ENCODE assay signal across 8 mouse cellular contexts in the genomic region with DNA sequence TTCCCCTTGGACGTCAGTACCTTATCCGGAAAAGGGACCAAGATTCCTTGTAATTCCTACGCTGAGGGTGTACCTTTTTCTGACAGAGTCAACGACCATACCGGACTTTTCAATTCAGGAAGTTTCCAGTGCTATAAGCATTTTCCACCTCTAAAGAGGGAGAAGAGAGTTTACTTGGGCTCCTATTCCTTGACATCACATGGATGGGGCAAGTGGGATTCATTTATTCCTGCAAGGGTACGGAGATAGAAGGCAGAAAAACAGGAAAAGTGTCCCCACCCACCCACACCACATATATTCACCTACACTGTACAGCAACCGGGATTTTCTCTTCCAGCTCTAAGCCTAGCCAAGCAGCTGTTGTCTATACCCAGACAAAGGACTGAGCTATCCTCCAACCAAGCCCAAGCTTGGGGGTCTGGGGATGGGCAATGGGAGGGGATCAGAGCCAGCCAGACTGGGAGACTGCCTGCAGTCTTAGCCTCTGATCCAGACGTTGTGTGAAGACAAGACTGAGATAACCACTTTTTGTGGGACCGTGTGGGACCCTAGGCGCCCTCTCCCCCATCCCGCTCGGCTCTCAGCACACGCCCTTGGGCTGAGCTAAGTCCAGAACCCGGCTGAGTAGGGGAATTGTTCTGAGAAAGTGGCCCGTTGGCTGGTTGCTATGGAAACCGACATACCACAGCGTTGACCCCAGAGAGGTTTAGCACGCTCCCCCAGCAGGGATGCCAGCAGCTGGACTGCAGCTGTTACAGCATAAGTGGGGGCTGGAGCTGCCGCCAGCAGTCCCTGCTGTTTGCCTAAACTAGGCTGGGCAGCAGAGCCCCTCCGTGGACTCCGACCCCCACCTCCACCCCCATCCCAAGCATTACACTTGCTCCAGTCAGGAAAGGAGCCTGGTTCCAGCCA.
DNase-seq lines count a peak whose midpoint lies in the region; ATAC-seq and TF ChIP-seq lines count a peak whose summit lies in the region.
"Had no signal": no experiment of that assay in that cellular context is flagged by ENCODE, and none has a peak within 500 bp of the region (broad histone marks: within the 10 kb centered on the region; RNA-seq: fewer than 3 reads in every experiment).

No protein-coding gene starts in this region.

- WGBS in forebrain, postnatal 0 days, result 18% methylated on average over 21 of the region's 21 CpGs
- 19% methylated on average over 21 of the region's 21 CpGs for WGBS in hindbrain, embryonic 13.5 days
- WGBS in limb, embryonic 15.5 days, result 13% methylated on average over 21 of the region's 21 CpGs
- 15% methylated on average over 21 of the region's 21 CpGs for WGBS in neural tube, embryonic 14.5 days

- no peak for DNase-seq in CH12.LX (ENCODE audit: extremely low read depth)
- peak; percentile 42 for DNase-seq in WW6 (ENCODE audit: low read depth, low spot score)
- peak; percentile 66 for DNase-seq in forebrain, postnatal 0 days

- TF ChIP-seq POLR2A in CH12.LX (IDR thresholded peaks at IDR 0.05; ENCODE audit: low read depth, low read length), result no peak

- H3K79me2 ChIP-seq in CH12.LX (replicated peaks; ENCODE audit: control insufficient read depth, extremely low read depth, insufficient read depth, poor library complexity, severe bottlenecking), result no peaks in the 10 kb centered on the region

- no peaks in the 10 kb centered on the region for H3K9me3 ChIP-seq in CH12.LX (replicated peaks; ENCODE audit: low read length)
- no peaks in the 10 kb centered on the region for H3K9me3 ChIP-seq in forebrain, postnatal 0 days (ENCODE audit: low read length)
- H3K9me3 ChIP-seq in hindbrain, embryonic 13.5 days, result no peaks in the 10 kb centered on the region
- H3K9me3 ChIP-seq in limb, embryonic 15.5 days, result no peaks in the 10 kb centered on the region
- no peaks in the 10 kb centered on the region for H3K9me3 ChIP-seq in neural tube, embryonic 14.5 days (ENCODE audit: control insufficient read depth, low read length)

- peaks cover 11% of the 10 kb centered on the region for H3K27me3 ChIP-seq in CH12.LX (replicated peaks)
- H3K27me3 ChIP-seq in forebrain, postnatal 0 days (ENCODE audit: insufficient read depth, low read length), result no peaks in the 10 kb centered on the region
- H3K27me3 ChIP-seq in hindbrain, embryonic 13.5 days, result no peaks in the 10 kb centered on the region
- H3K27me3 ChIP-seq in limb, embryonic 15.5 days, result no peaks in the 10 kb centered on the region
- H3K27me3 ChIP-seq in neural tube, embryonic 14.5 days (ENCODE audit: control insufficient read depth, insufficient read depth, low read length), result no peaks in the 10 kb centered on the region

- peak overlapping the region; percentile 84 for H3K4me2 ChIP-seq in CH12.LX (ENCODE audit: insufficient read depth, low read depth, poor library complexity, severe bottlenecking)
- peak overlapping the region; percentile 37 for H3K4me2 ChIP-seq in forebrain, postnatal 0 days (ENCODE audit: low read depth)
- H3K4me2 ChIP-seq in hindbrain, embryonic 13.5 days, result peak overlapping the region; percentile 54
- H3K4me2 ChIP-seq in limb, embryonic 15.5 days, result peak overlapping the region; percentile 45
- peak overlapping the region; percentile 29; the same call in 1 of the 2 replicates for H3K4me2 ChIP-seq in neural tube, embryonic 14.5 days (ENCODE audit: low read depth, low read length)

- H3K9ac ChIP-seq in CH12.LX (ENCODE audit: insufficient read depth, low read depth), result no peak overlapping the region
- no peak overlapping the region for H3K9ac ChIP-seq in forebrain, postnatal 0 days
- H3K9ac ChIP-seq in hindbrain, embryonic 13.5 days, result peak overlapping the region; percentile 59
- H3K9ac ChIP-seq in limb, embryonic 15.5 days, result 0 out of 2 replicates have a peak overlapping the region, but pooled peaks have one; percentile 1
- no peak overlapping the region; the same call in 1 of the 2 replicates for H3K9ac ChIP-seq in neural tube, embryonic 14.5 days (replicated peaks; ENCODE audit: low read depth, low read length)

- in situ Hi-C loops in CH12.LX (cut with MboI; ENCODE audit: low pct_ligation_motif_present, low pct_unique_long_range_greater_than_20kb, low sequenced_read_pairs), result no loop called here

- TF ChIP-seq EP300 in CH12.LX (IDR thresholded peaks at IDR 0.05; ENCODE audit: low read length), result no peak

- TF ChIP-seq RAD21 in CH12.LX (IDR thresholded peaks at IDR 0.05; ENCODE audit: low read depth, low read length), result no peak

- no peak overlapping the region for H3K27ac ChIP-seq in CH12.LX (ENCODE audit: insufficient read depth, low read depth)
- H3K27ac ChIP-seq in forebrain, postnatal 0 days (ENCODE audit: low read depth, low read length), result no peak overlapping the region
- H3K27ac ChIP-seq in hindbrain, embryonic 13.5 days, result peak overlapping the region; percentile 80
- H3K27ac ChIP-seq in limb, embryonic 15.5 days, result peak overlapping the region; percentile 71
- H3K27ac ChIP-seq in neural tube, embryonic 14.5 days (ENCODE audit: low read depth, low read length), result peak overlapping the region; percentile 61

- H3K4me3 ChIP-seq in CH12.LX (replicated peaks in 1 of 3; ENCODE audit: low read depth in 2 of 3, low read length in 2 of 3, poor library complexity in 1 of 3), result no peak overlapping the region
- H3K4me3 ChIP-seq in forebrain, postnatal 0 days (ENCODE audit: low read depth, low read length), result no peak overlapping the region
- peak overlapping the region; percentile 19 for H3K4me3 ChIP-seq in hindbrain, embryonic 13.5 days
- peak overlapping the region; percentile 7 for H3K4me3 ChIP-seq in limb, embryonic 15.5 days
- no peak overlapping the region for H3K4me3 ChIP-seq in neural tube, embryonic 14.5 days (ENCODE audit: low read depth, low read length)
- H3K4me3 ChIP-seq: erythroblast, embryonic 14.5 days had no signal

- no peak for TF ChIP-seq CTCF in CH12.LX (conservative IDR thresholded peaks at IDR 0.05 in 1 of 2, IDR thresholded peaks at IDR 0.05 in 1 of 2; ENCODE audit: low read depth in 2 of 2, low read length in 2 of 2)
- TF ChIP-seq CTCF in forebrain, postnatal 0 days (IDR thresholded peaks at IDR 0.05; ENCODE audit: low read depth), result no peak

- 0 out of 4 replicates have a peak, but pooled peaks cover 0 to 4% of the 10 kb centered on the region in 2 experiments for H3K4me1 ChIP-seq in CH12.LX (ENCODE audit: control insufficient read depth in 1 of 2, insufficient read depth in 2 of 2)
- peaks cover 11% of the 10 kb centered on the region for H3K4me1 ChIP-seq in forebrain, postnatal 0 days (ENCODE audit: insufficient read depth)
- peaks cover 66% of the 10 kb centered on the region for H3K4me1 ChIP-seq in hindbrain, embryonic 13.5 days (replicated peaks)
- peaks cover 34% of the 10 kb centered on the region for H3K4me1 ChIP-seq in limb, embryonic 15.5 days
- H3K4me1 ChIP-seq in neural tube, embryonic 14.5 days (ENCODE audit: control insufficient read depth, insufficient read depth, low read length), result peaks cover 43% of the 10 kb centered on the region

- dilution Hi-C loops in CH12.LX (cut with MboI; ENCODE audit: extremely low pct_ligation_motif_present, extremely low pct_unique_long_range_greater_than_20kb, low sequenced_read_pairs), result no loop called here

- peak; percentile 79 for ATAC-seq in forebrain, postnatal 0 days
- ATAC-seq in hindbrain, embryonic 13.5 days (ENCODE audit: low FRiP score), result peak; percentile 78
- peak; percentile 86 for ATAC-seq in limb, embryonic 15.5 days (ENCODE audit: insufficient number of reproducible peaks, low FRiP score, low TSS enrichment, low read depth)
- peak; percentile 62 for ATAC-seq in neural tube, embryonic 14.5 days (ENCODE audit: low read depth)
- ATAC-seq in monocyte, adult 5-6 weeks (replicated peaks; ENCODE audit: insufficient number of reproducible peaks, low FRiP score, low TSS enrichment, poor library complexity, severe bottlenecking), result no peak

- no peaks in the 10 kb centered on the region for H3K36me3 ChIP-seq in CH12.LX (replicated peaks in 1 of 2; ENCODE audit: control insufficient read depth in 1 of 2, insufficient read depth in 1 of 2, low read length in 1 of 2)
- H3K36me3 ChIP-seq in forebrain, postnatal 0 days (ENCODE audit: insufficient read depth), result no peaks in the 10 kb centered on the region
- H3K36me3 ChIP-seq in hindbrain, embryonic 13.5 days, result no peaks in the 10 kb centered on the region
- H3K36me3 ChIP-seq in limb, embryonic 15.5 days, result no peaks in the 10 kb centered on the region
- H3K36me3 ChIP-seq in neural tube, embryonic 14.5 days (ENCODE audit: control insufficient read depth, insufficient read depth, low read length), result no peaks in the 10 kb centered on the region

TF ChIP-seq in CH12.LX, 34 proteins besides CTCF, POLR2A, EP300 and RAD21:
- no peak for TF ChIP-seq MYC (IDR thresholded peaks at IDR 0.05; ENCODE audit: low read depth, low read length)
- no peak for TF ChIP-seq MAX (IDR thresholded peaks at IDR 0.05; ENCODE audit: low read length)
- TF ChIP-seq TCF12 (IDR thresholded peaks at IDR 0.05; ENCODE audit: low read depth, low read length), result no peak
- TF ChIP-seq POLR2AphosphoS2 (IDR thresholded peaks at IDR 0.05; ENCODE audit: low read depth, low read length), result no peak
- no peak for TF ChIP-seq ELF1 (IDR thresholded peaks at IDR 0.05; ENCODE audit: low read depth, low read length)
- no peak for TF ChIP-seq RCOR1 (conservative IDR thresholded peaks at IDR 0.05; ENCODE audit: low read depth, low read length)
- TF ChIP-seq UBTF (IDR thresholded peaks at IDR 0.05; ENCODE audit: low read depth, low read length), result no peak
- no peak for TF ChIP-seq IRF4 (IDR thresholded peaks at IDR 0.05; ENCODE audit: low read depth, low read length)
- TF ChIP-seq ZNF384 (IDR thresholded peaks at IDR 0.05; ENCODE audit: low read depth, low read length), result no peak
- TF ChIP-seq SMC3 (IDR thresholded peaks at IDR 0.05; ENCODE audit: low read depth, low read length), result no peak
- TF ChIP-seq BHLHE40 (IDR thresholded peaks at IDR 0.05; ENCODE audit: low read depth, low read length), result no peak
- TF ChIP-seq TBP (conservative IDR thresholded peaks at IDR 0.05; ENCODE audit: low read depth, low read length), result no peak
- TF ChIP-seq MXI1 (IDR thresholded peaks at IDR 0.05; ENCODE audit: low read depth, low read length), result no peak
- no peak for TF ChIP-seq GABPA (IDR thresholded peaks at IDR 0.05; ENCODE audit: insufficient replicate concordance, low read depth, low read length)
- no peak for TF ChIP-seq SIN3A (IDR thresholded peaks at IDR 0.05; ENCODE audit: low read length)
- no peak for TF ChIP-seq USF2 (conservative IDR thresholded peaks at IDR 0.05; ENCODE audit: low read depth, low read length)
- no peak for TF ChIP-seq KAT2A (IDR thresholded peaks at IDR 0.05; ENCODE audit: insufficient replicate concordance, low read length)
- TF ChIP-seq JUN (IDR thresholded peaks at IDR 0.05; ENCODE audit: insufficient read depth, low read depth, low read length), result no peak
- no peak for TF ChIP-seq CHD2 (IDR thresholded peaks at IDR 0.05; ENCODE audit: low read length)
- TF ChIP-seq ZMIZ1 (IDR thresholded peaks at IDR 0.05; ENCODE audit: low read depth, low read length), result no peak

Comparison
In these comparisons a context has a peak if more than half of its experiments do, and no peak if none do; other contexts are left out.
1. H3K27ac ChIP-seq: peak in hindbrain, embryonic 13.5 days (single experiment), limb, embryonic 15.5 days (single experiment) and neural tube, embryonic 14.5 days (single experiment); none in CH12.LX (single experiment) and forebrain, postnatal 0 days (single experiment).
2. H3K4me2 ChIP-seq: peak in every context shown above with its lines; median percentile 84 in CH12.LX; 54 in hindbrain, embryonic 13.5 days; 45 in limb, embryonic 15.5 days; 37 in forebrain, postnatal 0 days; 29 in neural tube, embryonic 14.5 days.
3. H3K4me3 ChIP-seq: peak in hindbrain, embryonic 13.5 days (single experiment) and limb, embryonic 15.5 days (single experiment); none in CH12.LX (0 of 3), forebrain, postnatal 0 days (single experiment) and neural tube, embryonic 14.5 days (single experiment).
4. H3K9ac ChIP-seq: peak in hindbrain, embryonic 13.5 days (single experiment) and limb, embryonic 15.5 days (single experiment); none in CH12.LX (single experiment), forebrain, postnatal 0 days (single experiment) and neural tube, embryonic 14.5 days (single experiment).